Mouse (Mus musculus) MEL (cell line): Measurements from ENCODE around the gene Tln2. TPM values are rescaled to one million over a fixed set of nuclear protein-coding genes. Genes with fewer than 3 reads are reported as not detected.

Experiments
- DNase-seq: peaks from one replicate; pipeline ENCODE4 v3.0.0; 2011; ENCODE audit warnings: low read depth, low spot score
- H3K27ac ChIP-seq: 2 replicates; pipeline ENCODE4 v1.5.1; 2012; ENCODE audit warnings: low read depth, mild to moderate bottlenecking, control low read depth, low read length, moderate library complexity; ENCODE audit not compliant: control insufficient read depth
- H3K27me3 ChIP-seq, 2 experiments: fragments of 150-350 bp in 1 of 2; sonication (generic) in 1 of 2; 2 replicates each; pipeline ENCODE4 v1.6.1; 2012; ENCODE audit warnings: low read length in 2 of 2, mild to moderate bottlenecking in 2 of 2, improper control_type of control experiment in 1 of 2, moderate library complexity in 1 of 2; ENCODE audit not compliant: insufficient read depth in 2 of 2, control insufficient read depth in 1 of 2
- H3K36me3 ChIP-seq, 2 experiments: 2 replicates each; pipeline ENCODE4 v1.6.1; 2012 to 2014; ENCODE audit warnings: low read length in 2 of 2, improper control_type of control experiment in 1 of 2, inconsistent platforms in 1 of 2, mild to moderate bottlenecking in 1 of 2; ENCODE audit not compliant: insufficient read depth in 2 of 2, control insufficient read depth in 1 of 2
- H3K4me1 ChIP-seq, 2 experiments: fragments of 150-350 bp in 1 of 2; sonication (generic) in 1 of 2; 2 replicates each; pipeline ENCODE4 v1.6.1; 2012; ENCODE audit warnings: low read length in 2 of 2, improper control_type of control experiment in 1 of 2, mild to moderate bottlenecking in 1 of 2; ENCODE audit not compliant: insufficient read depth in 2 of 2, control insufficient read depth in 1 of 2
- H3K4me3 ChIP-seq, 2 experiments: fragments of 150-350 bp in 1 of 2; sonication (generic) in 1 of 2; 2 replicates each; pipeline ENCODE4 v1.5.1; 2012; ENCODE audit warnings: low read depth in 2 of 2, low read length in 2 of 2, mild to moderate bottlenecking in 2 of 2, moderate library complexity in 2 of 2, control low read depth in 1 of 2, improper control_type of control experiment in 1 of 2; ENCODE audit not compliant: control insufficient read depth in 1 of 2, insufficient read depth in 1 of 2
- H3K79me2 ChIP-seq: 2 replicates; pipeline ENCODE4 v1.6.1; 2012; ENCODE audit warnings: mild to moderate bottlenecking, low read length, moderate library complexity; ENCODE audit not compliant: control insufficient read depth, poor library complexity, insufficient read depth
- H3K9ac ChIP-seq: 2 replicates; pipeline ENCODE4 v1.6.1; 2012; ENCODE audit warnings: low read depth, mild to moderate bottlenecking, control low read depth, low read length, moderate library complexity; ENCODE audit not compliant: control insufficient read depth, poor library complexity, severe bottlenecking
- H3K9me3 ChIP-seq: fragments of 150-350 bp; sonication (generic); replicated peaks from 2 replicates; pipeline ENCODE4 v1.6.1; 2012; ENCODE audit warnings: mild to moderate bottlenecking, low read length, improper control_type of control experiment, moderate library complexity; ENCODE audit not compliant: insufficient read depth
- BHLHE40 ChIP-seq: IDR thresholded peaks from 2 replicates; pipeline ENCODE4 v1.6.1; 2012; ENCODE audit warnings: low read depth, mild to moderate bottlenecking, inconsistent platforms, low read length, improper control_type of control experiment, borderline replicate concordance
- CHD1 ChIP-seq: IDR thresholded peaks from 2 replicates; pipeline ENCODE4 v1.6.1; 2012; ENCODE audit warnings: low read depth, mild to moderate bottlenecking, inconsistent platforms, low read length, improper control_type of control experiment
- ELF1 ChIP-seq: IDR thresholded peaks from 2 replicates; pipeline ENCODE4 v1.6.1; 2014; ENCODE audit warnings: low read depth, mild to moderate bottlenecking, inconsistent platforms, low read length, improper control_type of control experiment, moderate library complexity
- GABPA ChIP-seq: IDR thresholded peaks from 2 replicates; pipeline ENCODE4 v1.6.1; 2012; ENCODE audit warnings: low read depth, mild to moderate bottlenecking, inconsistent platforms, low read length, improper control_type of control experiment, moderate library complexity
- HCFC1 ChIP-seq: IDR thresholded peaks from 2 replicates; pipeline ENCODE4 v1.6.1; 2012; ENCODE audit warnings: low read depth, mild to moderate bottlenecking, inconsistent platforms, low read length, improper control_type of control experiment, moderate library complexity
- MAZ ChIP-seq: IDR thresholded peaks from 2 replicates; pipeline ENCODE4 v1.6.1; 2012; ENCODE audit warnings: low read depth, mild to moderate bottlenecking, inconsistent platforms, low read length, improper control_type of control experiment
- MEF2A ChIP-seq: IDR thresholded peaks from 2 replicates; pipeline ENCODE4 v1.6.1; 2014; ENCODE audit warnings: low read depth, mild to moderate bottlenecking, inconsistent platforms, low read length, improper control_type of control experiment; ENCODE audit not compliant: poor library complexity, insufficient replicate concordance, severe bottlenecking; ENCODE audit errors: extremely low read depth
- MXI1 ChIP-seq: IDR thresholded peaks from 2 replicates; pipeline ENCODE4 v1.6.1; 2011; ENCODE audit warnings: mild to moderate bottlenecking, low read depth, low read length, improper control_type of control experiment
- NELFE ChIP-seq: IDR thresholded peaks from 2 replicates; pipeline ENCODE4 v1.6.1; 2011; ENCODE audit warnings: low read depth, low read length, improper control_type of control experiment
- POLR2A ChIP-seq, 2 experiments: IDR thresholded peaks; 2 replicates each; pipeline ENCODE4 v1.6.1; 2011 to 2012; ENCODE audit warnings: low read length in 2 of 2, mild to moderate bottlenecking in 2 of 2, control low read depth in 1 of 2, improper control_type of control experiment in 1 of 2, low read depth in 1 of 2, moderate library complexity in 1 of 2; ENCODE audit not compliant: control insufficient read depth in 1 of 2, insufficient read depth in 1 of 2, poor library complexity in 1 of 2
- POLR2AphosphoS5 ChIP-seq: IDR thresholded peaks from 2 replicates; pipeline ENCODE4 v1.6.1; 2012; ENCODE audit warnings: low read depth, borderline replicate concordance, mild to moderate bottlenecking, inconsistent platforms, low read length, moderate library complexity, mixed read lengths
- SMC3 ChIP-seq: IDR thresholded peaks from 2 replicates; pipeline ENCODE4 v1.6.1; 2011; ENCODE audit warnings: low read depth, low read length, improper control_type of control experiment
- TAL1 ChIP-seq: IDR thresholded peaks from 2 replicates; pipeline ENCODE4 v1.6.1; 2012; ENCODE audit warnings: mild to moderate bottlenecking, inconsistent platforms, low read length, moderate library complexity, mixed read lengths
- TBP ChIP-seq: IDR thresholded peaks from 2 replicates; pipeline ENCODE4 v1.8.0; 2011; ENCODE audit warnings: low read depth, low read length, improper control_type of control experiment
- UBTF ChIP-seq: IDR thresholded peaks from 2 replicates; pipeline ENCODE4 v1.6.1; 2012; ENCODE audit warnings: low read depth, mild to moderate bottlenecking, inconsistent platforms, low read length, improper control_type of control experiment, moderate library complexity, borderline replicate concordance; ENCODE audit not compliant: insufficient read depth
- USF2 ChIP-seq, 2 experiments: IDR thresholded peaks; 2 replicates each; pipeline ENCODE4 v1.6.1; 2011 to 2012; ENCODE audit warnings: improper control_type of control experiment in 2 of 2, low read length in 2 of 2, borderline replicate concordance in 1 of 2, inconsistent platforms in 1 of 2, low read depth in 1 of 2, mild to moderate bottlenecking in 1 of 2; ENCODE audit not compliant: insufficient read depth in 1 of 2
- ZC3H11A ChIP-seq: IDR thresholded peaks from 2 replicates; pipeline ENCODE4 v1.6.1; 2012; ENCODE audit warnings: low read depth, mild to moderate bottlenecking, inconsistent platforms, low read length, improper control_type of control experiment
- ZMIZ1 ChIP-seq: IDR thresholded peaks from 2 replicates; pipeline ENCODE4 v1.6.1; 2012; ENCODE audit warnings: low read depth, mild to moderate bottlenecking, inconsistent platforms, low read length, improper control_type of control experiment, moderate library complexity
- polyA plus RNA-seq, 2 experiments: library from polyadenylated mRNA; stranded (reverse) in 1 of 2; unstranded in 1 of 2; fragments of >175 nt in 1 of 2; fragments of >200 nt in 1 of 2; gene quantifications; 2 replicates each; pipeline versions ENCODE4 v1.2.1 to v1.2.4; 2012; ENCODE audit warnings: low replicate concordance in 2 of 2, low read depth in 1 of 2; ENCODE audit not compliant: insufficient read length in 2 of 2, insufficient read depth in 1 of 2, missing spikeins in 1 of 2
- total RNA-seq: library from RNA; depleted of rRNA; stranded (reverse); fragments of 300-350 nt; gene quantifications from 2 replicates; pipeline ENCODE4 v1.2.3, GENCODE M21; 2012

The Tln2 gene
- total and polyA plus RNA-seq, 3 experiments = not detected

DNA sequence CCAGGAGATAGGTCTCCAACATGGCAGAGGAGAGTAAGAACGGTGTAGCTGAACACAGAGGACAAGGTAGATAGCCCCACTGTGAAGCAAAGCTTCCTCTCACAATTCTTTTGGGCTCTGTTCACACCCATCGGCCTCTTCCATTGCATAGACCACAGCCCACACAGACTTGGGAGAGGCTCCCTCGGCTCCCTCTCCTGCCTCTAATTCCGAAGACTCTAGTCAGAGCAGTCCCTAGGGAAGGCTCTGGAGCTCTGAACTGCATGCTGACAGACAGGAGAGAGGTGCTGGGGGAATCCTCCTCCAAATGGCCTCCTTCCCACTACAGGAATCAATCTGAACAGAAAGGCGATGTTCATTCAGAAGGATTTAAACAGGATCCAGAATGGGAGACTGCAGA, 72.9 kb downstream of the Tln2 start:
- Histone ChIP-seq H3K27ac (no peak overlapping the region), H3K27me3 (no peaks in the 10 kb centered on the region)
- no peak for DNase-seq
- TF ChIP-seq MEF2A (no peak), SMC3 (no peak), ZC3H11A (no peak), ELF1 (no peak), USF2 (IDR thresholded peaks at IDR 0.05; ENCODE audit: borderline replicate concordance in 1 of 2, insufficient read depth in 1 of 2, low read depth in 1 of 2, low read length in 2 of 2) (no peak)
- TF ChIP-seq, all 39 proteins: peak for 0
- no peaks in the 10 kb centered on the region for H3K9me3 ChIP-seq
- no peaks in the 10 kb centered on the region for H3K79me2 ChIP-seq
- no peak overlapping the region for H3K9ac ChIP-seq
- no peaks in the 10 kb centered on the region for H3K4me1 ChIP-seq
- H3K36me3 ChIP-seq = no peaks in the 10 kb centered on the region
- no peak overlapping the region for H3K4me3 ChIP-seq

DNA sequence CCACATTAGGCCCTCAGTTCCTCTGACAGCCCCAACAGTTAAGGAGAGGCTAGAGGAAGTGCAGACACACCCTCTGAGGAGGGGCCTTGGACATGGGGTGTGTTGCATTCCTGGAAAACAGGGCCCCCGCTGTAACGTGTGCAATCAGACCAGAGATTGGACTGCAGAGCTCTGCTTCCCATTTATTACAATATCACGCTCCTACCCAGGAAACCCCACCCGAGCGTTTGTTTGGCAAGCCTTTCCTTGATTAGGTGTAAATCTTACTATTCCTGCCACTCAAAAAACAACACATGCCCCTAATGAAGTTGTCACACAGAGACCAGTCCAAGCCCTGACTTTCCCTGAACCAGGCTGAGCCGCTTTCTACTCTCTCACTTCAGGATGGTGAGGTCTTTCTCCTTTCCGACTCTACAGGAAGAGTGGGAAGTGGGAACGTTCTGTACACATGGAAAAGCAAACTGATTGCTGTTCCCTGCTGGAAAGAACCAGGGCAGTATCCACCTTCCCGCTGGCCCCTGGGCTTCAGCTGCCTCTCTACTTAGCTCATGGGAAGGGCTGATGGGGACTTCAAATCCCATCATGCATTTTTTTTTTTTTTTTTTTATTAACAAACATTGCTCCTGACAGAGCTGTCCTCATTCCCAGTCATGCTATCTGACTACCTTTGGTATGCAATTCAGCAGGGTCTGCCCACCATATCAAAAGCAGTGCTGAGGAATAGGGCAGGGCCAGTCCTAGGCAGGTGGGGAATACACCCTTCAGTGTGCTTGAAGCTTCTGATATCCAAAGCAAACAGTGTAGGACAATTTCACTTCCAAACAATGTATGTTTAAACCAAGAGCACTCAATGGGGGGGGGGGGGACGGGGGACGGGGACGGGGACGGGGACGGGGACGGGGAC, 74.1 kb downstream of the Tln2 start:
- no peaks in the 10 kb centered on the region for H3K9me3 ChIP-seq
- TF ChIP-seq NELFE = no peak
- no peak for TF ChIP-seq BHLHE40
- no peak for TF ChIP-seq UBTF
- TF ChIP-seq TBP = no peak
- TF ChIP-seq USF2 (IDR thresholded peaks at IDR 0.05; ENCODE audit: borderline replicate concordance in 1 of 2, insufficient read depth in 1 of 2, low read depth in 1 of 2, low read length in 2 of 2) = no peak
- TF ChIP-seq POLR2AphosphoS5 = no peak
- no peak for TF ChIP-seq TAL1
- TF ChIP-seq MXI1 = no peak
- no peak for TF ChIP-seq CHD1
- no peak for TF ChIP-seq HCFC1
- TF ChIP-seq MAZ = no peak
- no peak for TF ChIP-seq POLR2A (IDR thresholded peaks at IDR 0.05; ENCODE audit: control insufficient read depth in 1 of 2, insufficient read depth in 1 of 2, low read depth in 1 of 2, low read length in 2 of 2, poor library complexity in 1 of 2)
- no peak for TF ChIP-seq GABPA
- no peak for TF ChIP-seq ZMIZ1
- no peaks in the 10 kb centered on the region for H3K79me2 ChIP-seq
- H3K4me3 ChIP-seq = no peak overlapping the region
- H3K27ac ChIP-seq = no peak overlapping the region
- no peak overlapping the region for H3K9ac ChIP-seq
- H3K27me3 ChIP-seq = no peaks in the 10 kb centered on the region
- no peaks in the 10 kb centered on the region for H3K4me1 ChIP-seq
- H3K36me3 ChIP-seq = no peaks in the 10 kb centered on the region
- no peak for DNase-seq
